Mouse (Mus musculus) limb, embryonic 10.5 days (tissue): ENCODE results near the gene Lamb1. TPM values are rescaled to one million over a fixed set of nuclear protein-coding genes. Genes with fewer than 3 reads are reported as not detected.

Source experiments
- DNase-seq: peaks from one replicate; pipeline ENCODE4 v3.0.0-alpha.2; 2017; ENCODE audit warnings: low spot score
- H3K27ac ChIP-seq: fragments of 300-500 bp; sonication (generic); 2 replicates; pipeline ENCODE4 v1.5.1; 2016; ENCODE audit warnings: mild to moderate bottlenecking
- H3K27me3 ChIP-seq: fragments of 300-500 bp; sonication (generic); 2 replicates; pipeline ENCODE4 v1.6.1; 2016; ENCODE audit warnings: low read depth, mild to moderate bottlenecking; ENCODE audit not compliant: poor library complexity, severe bottlenecking
- H3K36me3 ChIP-seq: fragments of 300-500 bp; sonication (generic); 2 replicates; pipeline ENCODE4 v1.6.1; 2016; ENCODE audit warnings: mild to moderate bottlenecking, moderate library complexity
- H3K4me1 ChIP-seq: fragments of 300-500 bp; sonication (generic); 2 replicates; pipeline ENCODE4 v1.6.1; 2016
- H3K4me3 ChIP-seq: fragments of 300-500 bp; sonication (generic); 2 replicates; pipeline ENCODE4 v1.5.1; 2016; ENCODE audit warnings: mild to moderate bottlenecking, moderate library complexity
- H3K9me3 ChIP-seq: fragments of 300-500 bp; sonication (generic); replicated peaks from 2 replicates; pipeline ENCODE4 v1.6.1; 2016; ENCODE audit warnings: mild to moderate bottlenecking
- WGBS: fragments of 180-500 bp; shearing (Covaris S2); methylation state at CpG from one replicate; pipeline ENCODE4 v1.1.7; 2016; 5-methylcytosine and 5-hydroxymethylcytosine counted together
- polyA plus RNA-seq: library from polyadenylated mRNA; unstranded; fragments of >200 nt; fragmentation: Nextera tagmentation; extraction: Ambion mirVana; gene quantifications from 2 replicates; pipeline ENCODE4 v1.2.1, GENCODE M21; 2016

The Lamb1 gene
- polyA plus RNA-seq, 1 experiment from 2014 or later = 44.6 TPM

DNA sequence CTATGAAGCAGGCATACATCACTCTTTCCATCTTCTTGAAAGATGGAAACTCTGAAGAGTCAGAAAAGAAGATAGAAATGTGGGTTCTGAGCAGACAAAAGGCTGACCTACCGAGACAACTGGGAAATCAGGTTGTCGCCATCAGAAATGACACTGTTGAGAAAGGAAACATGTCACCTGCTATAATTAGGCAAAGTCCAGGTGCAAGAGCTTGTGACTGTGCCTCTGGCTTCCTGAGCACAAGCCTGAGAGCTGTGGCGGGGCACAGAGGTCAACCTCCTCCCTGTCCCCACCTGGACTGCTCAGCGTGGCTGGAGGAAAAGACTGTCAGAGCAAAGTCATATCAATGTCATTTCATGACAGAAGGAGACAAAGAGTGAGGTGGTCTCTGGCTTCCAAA, 25.2 kb upstream of the Lamb1 start:
- H3K36me3 ChIP-seq = no peaks in the 10 kb centered on the region
- H3K4me1 ChIP-seq = peaks cover 18% of the 10 kb centered on the region
- 67% methylated on average over 4 of the region's 4 CpGs for WGBS
- H3K27ac ChIP-seq = no peak overlapping the region
- H3K27me3 ChIP-seq = no peaks in the 10 kb centered on the region
- H3K4me3 ChIP-seq = no peak overlapping the region
- H3K9me3 ChIP-seq = no peaks in the 10 kb centered on the region
- no peak for DNase-seq

DNA sequence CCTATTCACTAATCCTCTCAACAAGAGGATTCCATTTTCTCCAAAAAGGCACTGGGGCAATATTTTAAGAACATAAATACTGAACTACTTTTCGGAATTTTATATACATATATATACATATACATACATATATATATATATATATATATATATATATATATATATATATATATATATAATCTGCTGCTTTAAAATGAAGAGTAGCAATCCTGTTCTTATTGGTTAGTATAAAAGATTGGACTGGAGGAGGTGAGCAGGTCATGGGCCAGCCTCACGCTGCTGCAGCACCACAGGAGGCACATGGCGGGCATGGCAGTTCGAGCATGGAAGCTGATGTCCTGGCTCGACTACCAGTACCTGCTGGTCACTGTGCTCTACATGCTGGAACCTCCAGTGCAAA, 24.6 kb upstream of the Lamb1 start, which contains the start of gene Gm6993:
TSS of gene Gm6993 (plus strand) at position 301 of the 400 bp plus-strand sequence.
- Histone ChIP-seq H3K9me3 (no peaks in the 10 kb centered on the region), H3K27ac (no peak within 1 kb of the TSS), H3K4me3 (no peak within 1 kb of the TSS), H3K36me3 (no peaks in the 10 kb centered on the region), H3K27me3 (no peaks in the 10 kb centered on the region), H3K4me1 (peaks cover 18% of the 10 kb centered on the region)
- DNase-seq = no peak
- WGBS = 87% methylated on average over 5 of the region's 5 CpGs

DNA sequence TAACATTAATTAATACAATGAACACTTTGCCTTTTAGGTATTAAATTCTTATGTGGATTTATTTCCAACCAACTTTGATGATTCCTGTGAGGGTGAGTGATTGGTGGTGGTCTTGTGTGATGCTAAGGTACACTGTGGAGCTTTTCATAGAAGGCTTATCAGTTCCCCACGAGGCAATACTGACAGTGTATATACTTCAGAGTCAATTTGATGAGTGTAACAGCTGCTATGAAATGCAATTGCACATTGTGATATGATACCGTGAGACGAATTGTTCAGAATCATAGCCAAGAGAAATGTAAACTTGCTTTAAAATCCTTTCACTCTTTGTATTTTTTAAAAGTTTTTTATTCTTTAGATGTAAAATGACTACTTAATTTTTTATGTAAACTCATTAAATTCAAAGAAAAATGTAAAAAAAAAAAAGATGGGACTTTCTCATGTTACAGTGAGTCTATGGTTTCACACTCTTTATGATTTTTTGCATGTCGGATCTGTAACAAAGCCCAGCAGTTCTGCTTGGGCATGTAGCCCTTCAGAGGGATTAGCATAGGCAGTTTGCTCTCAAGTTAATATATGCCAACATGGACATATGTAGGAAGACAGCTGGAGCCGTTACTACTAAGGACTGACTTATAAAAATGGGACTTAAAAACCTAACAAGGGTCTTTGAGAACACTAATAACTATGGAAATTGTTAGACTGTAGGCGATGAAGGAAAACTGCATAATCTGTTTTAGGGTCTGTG, 23.3 kb upstream of the Lamb1 start:
- Histone ChIP-seq H3K4me1 (peaks cover 12% of the 10 kb centered on the region), H3K27ac (no peak overlapping the region), H3K27me3 (peaks cover 6% of the 10 kb centered on the region; the same call in 1 of the 2 replicates), H3K9me3 (no peaks in the 10 kb centered on the region), H3K36me3 (no peaks in the 10 kb centered on the region), H3K4me3 (no peak overlapping the region)
- 87% methylated on average over 6 of the region's 6 CpGs for WGBS
- no peak for DNase-seq

GRCm38 (mm10) chr12:31244001-31244400, 21.0 kb upstream of the Lamb1 start:
- H3K27me3 ChIP-seq = peaks cover 6% of the 10 kb centered on the region; the same call in 1 of the 2 replicates
- no peak overlapping the region for H3K4me3 ChIP-seq
- H3K4me1 ChIP-seq = peaks cover 15% of the 10 kb centered on the region
- no peak overlapping the region for H3K27ac ChIP-seq
- WGBS = 92% methylated on average over 2 of the region's 2 CpGs
- DNase-seq = no peak
- H3K36me3 ChIP-seq = no peaks in the 10 kb centered on the region
- H3K9me3 ChIP-seq = no peaks in the 10 kb centered on the region

GRCm38 (mm10) chr12:31244691-31245090, 20.3 kb upstream of the Lamb1 start:
- Histone ChIP-seq H3K27me3 (peaks cover 6% of the 10 kb centered on the region; the same call in 1 of the 2 replicates), H3K9me3 (no peaks in the 10 kb centered on the region), H3K4me1 (peaks cover 14% of the 10 kb centered on the region), H3K4me3 (no peak overlapping the region), H3K36me3 (no peaks in the 10 kb centered on the region), H3K27ac (no peak overlapping the region)
- 85% methylated on average over 3 of the region's 3 CpGs for WGBS
- DNase-seq = no peak

DNA sequence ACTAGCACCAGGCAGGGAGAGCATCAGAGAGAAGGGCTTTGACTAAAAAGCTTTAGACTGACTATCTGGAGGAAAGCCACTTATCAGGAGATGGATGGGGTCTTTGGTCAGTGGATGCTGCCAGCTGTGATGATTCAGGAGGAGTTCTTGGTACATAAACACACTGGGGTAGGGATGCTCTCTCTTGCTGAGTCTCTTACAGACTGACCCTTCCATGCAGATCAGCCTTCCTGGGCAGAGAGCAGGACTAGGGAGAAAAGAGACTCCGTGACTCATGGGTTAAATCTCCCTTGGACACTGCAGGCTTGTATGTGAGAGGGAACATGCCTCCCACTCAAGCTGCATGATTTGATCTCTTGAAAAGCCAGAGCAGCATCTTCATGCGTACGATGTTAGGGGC, 18.9 kb upstream of the Lamb1 start:
- H3K9me3 ChIP-seq = no peaks in the 10 kb centered on the region
- H3K36me3 ChIP-seq = no peaks in the 10 kb centered on the region
- H3K27me3 ChIP-seq = peaks cover 6% of the 10 kb centered on the region; the same call in 1 of the 2 replicates
- 59% methylated on average over 3 of the region's 3 CpGs for WGBS
- no peak for DNase-seq
- H3K4me1 ChIP-seq = peaks cover 10% of the 10 kb centered on the region
- H3K4me3 ChIP-seq = no peak overlapping the region
- no peak overlapping the region for H3K27ac ChIP-seq

DNA sequence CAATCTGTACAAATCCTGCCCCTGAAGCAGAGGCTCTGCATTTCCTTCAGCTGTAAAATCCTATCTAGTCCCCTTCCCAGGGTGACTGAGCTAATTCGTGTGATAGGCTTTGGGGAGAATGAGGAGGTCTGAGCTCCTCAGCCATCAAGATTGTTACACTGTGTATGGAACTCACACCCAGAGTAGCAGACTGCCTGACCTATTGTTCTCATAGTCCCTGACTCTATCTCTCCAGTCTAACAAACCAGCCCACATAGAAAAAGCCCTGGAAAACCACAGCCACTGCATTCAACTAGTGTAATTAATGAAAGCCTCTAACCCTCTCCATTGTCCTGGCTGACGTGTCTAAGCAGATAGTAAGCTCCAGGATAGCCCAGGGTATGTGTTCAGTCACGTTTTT, 18.4 kb upstream of the Lamb1 start:
- H3K4me1 ChIP-seq = peaks cover 10% of the 10 kb centered on the region
- no peak for DNase-seq
- H3K36me3 ChIP-seq = no peaks in the 10 kb centered on the region
- no peak overlapping the region for H3K4me3 ChIP-seq
- no peak overlapping the region for H3K27ac ChIP-seq
- peaks cover 6% of the 10 kb centered on the region; the same call in 1 of the 2 replicates for H3K27me3 ChIP-seq
- 52% methylated on average over 3 of the region's 3 CpGs for WGBS
- no peaks in the 10 kb centered on the region for H3K9me3 ChIP-seq

GRCm38 (mm10) chr12:31248165-31248564, 16.9 kb upstream of the Lamb1 start:
- 30% methylated on average over 3 of the region's 3 CpGs for WGBS
- H3K36me3 ChIP-seq = no peaks in the 10 kb centered on the region
- H3K9me3 ChIP-seq = no peaks in the 10 kb centered on the region
- H3K4me3 ChIP-seq = no peak overlapping the region
- no peak overlapping the region for H3K27ac ChIP-seq
- peaks cover 10% of the 10 kb centered on the region for H3K4me1 ChIP-seq
- DNase-seq = no peak
- H3K27me3 ChIP-seq = peaks cover 6% of the 10 kb centered on the region; the same call in 1 of the 2 replicates

GRCm38 (mm10) chr12:31248681-31249080, 16.4 kb upstream of the Lamb1 start:
- DNase-seq = no peak
- WGBS = 26% methylated on average over 10 of the region's 10 CpGs
- H3K27ac ChIP-seq = no peak overlapping the region
- H3K4me1 ChIP-seq = peaks cover 10% of the 10 kb centered on the region
- H3K4me3 ChIP-seq = no peak overlapping the region
- H3K27me3 ChIP-seq = peaks cover 6% of the 10 kb centered on the region; the same call in 1 of the 2 replicates
- H3K9me3 ChIP-seq = no peaks in the 10 kb centered on the region
- H3K36me3 ChIP-seq = no peaks in the 10 kb centered on the region

- Histone ChIP-seq H3K27me3 (no peaks in the 10 kb centered on the region), H3K4me3 (no peak overlapping the region), H3K9me3 (no peaks in the 10 kb centered on the region), H3K36me3 (no peaks in the 10 kb centered on the region), H3K4me1 (peaks cover 21% of the 10 kb centered on the region), H3K27ac (no peak overlapping the region)
- DNase-seq = no peak
- WGBS = 49% methylated on average over 4 of the region's 4 CpGs
Measured at GRCm38 (mm10) chr12:31252259-31252658, 12.8 kb upstream of the Lamb1 start.

- 85% methylated on average over 8 of the region's 8 CpGs for WGBS
- DNase-seq = no peak
- 0 out of 2 replicates have a peak overlapping the region, but pooled peaks have one; percentile 3 for H3K27ac ChIP-seq
- peaks cover 11% of the 10 kb centered on the region for H3K4me1 ChIP-seq
- no peaks in the 10 kb centered on the region for H3K27me3 ChIP-seq
- H3K9me3 ChIP-seq = no peaks in the 10 kb centered on the region
- no peak overlapping the region for H3K4me3 ChIP-seq
- H3K36me3 ChIP-seq = no peaks in the 10 kb centered on the region
Measured at GRCm38 (mm10) chr12:31254978-31255377, 10.1 kb upstream of the Lamb1 start.

DNA sequence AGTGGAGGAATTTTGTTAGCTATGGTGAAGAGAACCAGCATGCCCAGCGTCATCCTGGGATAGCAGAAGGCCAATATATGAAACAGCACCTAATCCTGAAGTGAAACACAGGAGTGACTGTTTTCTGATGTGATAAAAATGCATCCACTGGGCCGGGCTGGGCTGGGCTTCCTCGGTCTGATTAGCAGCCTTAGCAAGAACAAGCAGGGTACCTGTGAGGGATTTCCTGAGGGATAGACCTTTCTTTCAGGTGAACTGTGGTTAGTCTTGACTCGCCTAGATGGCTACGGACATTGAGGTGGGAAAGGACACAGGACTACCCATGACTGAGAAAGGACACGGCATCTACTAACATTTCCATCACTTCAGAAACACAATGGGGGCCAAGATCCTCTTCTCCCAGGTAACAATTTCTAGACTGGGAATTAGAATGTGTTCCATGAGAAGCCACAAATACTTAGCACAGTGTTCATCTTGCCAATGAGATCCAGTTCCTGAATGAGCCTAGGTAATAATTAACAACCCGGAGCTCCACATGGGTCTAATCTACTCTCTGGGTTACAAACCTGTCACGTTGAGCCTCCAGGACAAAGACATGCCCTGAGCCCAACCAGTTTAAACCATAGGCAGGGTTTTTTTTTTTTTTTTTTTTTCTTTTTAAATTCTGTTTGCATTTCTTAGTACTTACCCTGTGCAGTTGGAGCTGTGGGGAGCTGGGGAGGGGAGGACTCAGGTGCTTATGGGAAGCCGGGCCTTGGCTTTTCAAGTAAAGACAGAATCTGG, 8.7 kb upstream of the Lamb1 start:
- Histone ChIP-seq H3K27ac (no peak overlapping the region), H3K36me3 (no peaks in the 10 kb centered on the region), H3K27me3 (no peaks in the 10 kb centered on the region), H3K9me3 (no peaks in the 10 kb centered on the region), H3K4me1 (peaks cover 11% of the 10 kb centered on the region), H3K4me3 (no peak overlapping the region)
- no peak for DNase-seq
- 77% methylated on average over 9 of the region's 9 CpGs for WGBS

- 89% methylated on average over 3 of the region's 3 CpGs for WGBS
- peaks cover 6% of the 10 kb centered on the region; the same call in 1 of the 2 replicates for H3K27me3 ChIP-seq
- H3K4me1 ChIP-seq = peaks cover 40% of the 10 kb centered on the region
- no peaks in the 10 kb centered on the region for H3K9me3 ChIP-seq
- no peak overlapping the region for H3K27ac ChIP-seq
- no peak overlapping the region for H3K4me3 ChIP-seq
- no peak for DNase-seq
- no peaks in the 10 kb centered on the region for H3K36me3 ChIP-seq
Measured at GRCm38 (mm10) chr12:31261882-31262281, 3.2 kb upstream of the Lamb1 start.
